Mouse (Mus musculus): Measurements from ENCODE around the gene Alkbh4. TPM values are rescaled to one million over a fixed set of nuclear protein-coding genes. Genes with fewer than 3 reads are reported as not detected.

Alkbh4 gene
- polyA plus RNA-seq, 1 experiment, result 6.7 TPM

DNA sequence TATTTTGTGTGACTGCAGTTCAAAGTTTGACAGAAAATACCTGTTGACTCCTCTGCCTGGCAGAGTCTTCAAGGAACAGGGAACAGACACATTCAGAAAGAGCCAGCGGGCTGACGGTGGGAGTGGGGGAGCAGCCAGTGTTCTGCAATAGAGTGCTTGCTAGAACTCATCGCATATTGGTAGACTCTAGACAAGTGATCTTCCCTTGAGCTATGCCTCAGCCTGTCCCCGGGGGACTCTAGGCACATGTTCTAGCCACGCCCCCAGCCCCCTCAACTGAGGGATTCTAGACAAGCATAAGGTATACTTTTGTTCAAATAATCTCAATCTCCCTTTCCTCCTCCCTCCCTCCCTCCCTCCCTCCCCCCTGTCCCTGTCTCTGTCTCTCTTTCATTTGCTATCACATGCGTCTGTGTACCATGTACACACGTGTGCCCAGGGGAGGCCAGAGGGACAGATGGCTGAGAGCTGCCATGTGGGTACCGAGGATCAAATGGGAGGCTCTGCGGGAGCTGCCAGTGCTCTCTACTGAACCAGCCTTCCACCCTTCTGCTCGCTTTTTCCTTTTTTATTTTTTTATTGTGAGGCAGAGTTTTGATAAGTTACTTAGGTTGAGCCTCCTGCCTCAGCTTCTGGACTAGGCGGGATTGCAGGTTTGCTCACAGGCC lies 28.0 kb downstream of the Alkbh4 start:
- no peaks in the 10 kb centered on the region for H3K27me3 ChIP-seq (ENCODE audit: control insufficient read depth, insufficient read depth, insufficient read length)
- peaks cover 4% of the 10 kb centered on the region for H3K79me2 ChIP-seq (ENCODE audit: control insufficient read depth, insufficient read depth)
- peaks cover 10% of the 10 kb centered on the region for H3K36me3 ChIP-seq (ENCODE audit: control insufficient read depth, insufficient read depth)
- no peak overlapping the region for H3K4me2 ChIP-seq (ENCODE audit: low read depth)
- no peak overlapping the region for H3K4me3 ChIP-seq
- TF ChIP-seq MYOG (IDR thresholded peaks at IDR 0.05; ENCODE audit: control insufficient read depth in 1 of 3, insufficient read depth in 1 of 3, insufficient read length in 2 of 3, low read depth in 2 of 3) (no peak), CEBPB (IDR thresholded peaks at IDR 0.05; ENCODE audit: insufficient read depth, poor library complexity, severe bottlenecking) (no peak), POLR2A (IDR thresholded peaks at IDR 0.05; ENCODE audit: insufficient read length, low read depth) (no peak), TCF3 (IDR thresholded peaks at IDR 0.05; ENCODE audit: insufficient read length, low read depth) (no peak), MAX (IDR thresholded peaks at IDR 0.05; ENCODE audit: low read depth) (no peak), USF1 (IDR thresholded peaks at IDR 0.05; ENCODE audit: low read depth) (no peak), TCF12 (IDR thresholded peaks at IDR 0.05; ENCODE audit: insufficient read depth, poor library complexity, severe bottlenecking) (no peak), SRF (IDR thresholded peaks at IDR 0.05; ENCODE audit: control insufficient read depth, insufficient read length, low read depth) (no peak), MYOD1 (IDR thresholded peaks at IDR 0.05; ENCODE audit: control insufficient read depth in 1 of 3, insufficient read length in 2 of 3, low read depth in 2 of 3) (no peak), POLR2AphosphoS2 (IDR thresholded peaks at IDR 0.05; ENCODE audit: insufficient read length, low read depth) (no peak), REST (IDR thresholded peaks at IDR 0.05; ENCODE audit: insufficient read depth, insufficient read length) (no peak), E2F4 (IDR thresholded peaks at IDR 0.05; ENCODE audit: insufficient read depth) (no peak)
- no peak overlapping the region for H3ac ChIP-seq (ENCODE audit: control insufficient read depth, insufficient read length)

DNA sequence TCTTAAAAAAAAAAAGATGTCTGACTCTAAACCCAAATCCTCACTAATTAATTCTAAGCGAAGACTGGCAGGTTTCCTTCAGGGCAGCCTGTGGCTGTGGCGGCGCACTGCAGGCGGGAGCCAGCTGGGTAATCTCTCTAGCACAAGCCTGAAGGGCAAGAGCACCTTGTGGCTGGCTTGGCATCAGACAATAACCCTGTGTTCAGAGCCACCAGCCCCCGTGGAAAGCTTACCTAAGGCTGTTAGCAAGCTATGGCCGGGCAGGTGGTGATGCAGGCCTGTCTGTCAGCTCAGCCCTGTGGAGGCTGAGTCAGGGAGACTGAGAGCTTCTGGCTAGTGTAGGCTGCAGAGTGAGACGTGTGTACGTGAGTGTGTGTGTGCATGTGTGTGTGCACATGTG lies 29.3 kb downstream of the Alkbh4 start:
- no peak for TF ChIP-seq MYOG (IDR thresholded peaks at IDR 0.05; ENCODE audit: control insufficient read depth in 1 of 3, insufficient read depth in 1 of 3, insufficient read length in 2 of 3, low read depth in 2 of 3)
- no peak for TF ChIP-seq POLR2AphosphoS2 (IDR thresholded peaks at IDR 0.05; ENCODE audit: insufficient read length, low read depth)
- TF ChIP-seq MYOD1 (IDR thresholded peaks at IDR 0.05; ENCODE audit: control insufficient read depth in 1 of 3, insufficient read length in 2 of 3, low read depth in 2 of 3), result no peak
- TF ChIP-seq TCF3 (IDR thresholded peaks at IDR 0.05; ENCODE audit: insufficient read length, low read depth), result no peak
- no peak for TF ChIP-seq MAX (IDR thresholded peaks at IDR 0.05; ENCODE audit: low read depth)
- TF ChIP-seq SRF (IDR thresholded peaks at IDR 0.05; ENCODE audit: control insufficient read depth, insufficient read length, low read depth), result no peak
- TF ChIP-seq CEBPB (IDR thresholded peaks at IDR 0.05; ENCODE audit: insufficient read depth, poor library complexity, severe bottlenecking), result no peak
- no peak for TF ChIP-seq TCF12 (IDR thresholded peaks at IDR 0.05; ENCODE audit: insufficient read depth, poor library complexity, severe bottlenecking)
- no peak for TF ChIP-seq REST (IDR thresholded peaks at IDR 0.05; ENCODE audit: insufficient read depth, insufficient read length)
- Histone ChIP-seq H3K36me3 (ENCODE audit: control insufficient read depth, insufficient read depth) (peaks cover 10% of the 10 kb centered on the region), H3K27me3 (ENCODE audit: control insufficient read depth, insufficient read depth, insufficient read length) (no peaks in the 10 kb centered on the region), H3ac (ENCODE audit: control insufficient read depth, insufficient read length) (no peak overlapping the region), H3K4me2 (ENCODE audit: low read depth) (no peak overlapping the region), H3K4me3 (no peak overlapping the region), H3K79me2 (ENCODE audit: control insufficient read depth, insufficient read depth) (peaks cover 10% of the 10 kb centered on the region)

DNA sequence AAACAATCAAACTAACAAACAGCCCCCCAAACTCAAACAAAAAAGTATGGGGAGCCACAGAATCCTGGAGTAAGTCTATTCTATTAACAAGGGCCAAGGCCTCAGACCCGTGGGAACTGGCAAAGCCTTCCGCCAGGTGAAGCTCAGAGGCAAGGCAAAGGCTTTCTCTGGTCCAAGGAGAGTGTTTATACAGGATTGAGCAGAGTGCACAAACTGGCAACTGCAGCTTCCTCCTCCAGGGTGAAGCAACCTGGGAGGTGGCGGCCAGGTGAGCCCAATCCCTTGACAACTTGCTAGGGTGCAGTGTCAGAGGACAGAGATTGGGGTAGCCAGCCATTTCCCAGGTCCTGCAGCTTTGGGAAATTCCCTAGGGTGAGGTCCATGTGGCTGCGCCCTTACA lies 31.4 kb downstream of the Alkbh4 start:
- TF ChIP-seq SRF (IDR thresholded peaks at IDR 0.05; ENCODE audit: control insufficient read depth, insufficient read length, low read depth) (no peak), CEBPB (IDR thresholded peaks at IDR 0.05; ENCODE audit: insufficient read depth, poor library complexity, severe bottlenecking) (no peak), POLR2A (IDR thresholded peaks at IDR 0.05; ENCODE audit: insufficient read length, low read depth) (no peak), USF1 (IDR thresholded peaks at IDR 0.05; ENCODE audit: low read depth) (no peak), POLR2AphosphoS2 (IDR thresholded peaks at IDR 0.05; ENCODE audit: insufficient read length, low read depth) (no peak), TCF3 (IDR thresholded peaks at IDR 0.05; ENCODE audit: insufficient read length, low read depth) (no peak), TCF12 (IDR thresholded peaks at IDR 0.05; ENCODE audit: insufficient read depth, poor library complexity, severe bottlenecking) (no peak), MYOG (IDR thresholded peaks at IDR 0.05; ENCODE audit: control insufficient read depth in 1 of 3, insufficient read depth in 1 of 3, insufficient read length in 2 of 3, low read depth in 2 of 3) (no peak), E2F4 (IDR thresholded peaks at IDR 0.05; ENCODE audit: insufficient read depth) (no peak), MYOD1 (IDR thresholded peaks at IDR 0.05; ENCODE audit: control insufficient read depth in 1 of 3, insufficient read length in 2 of 3, low read depth in 2 of 3) (no peak), MAX (IDR thresholded peaks at IDR 0.05; ENCODE audit: low read depth) (no peak), REST (IDR thresholded peaks at IDR 0.05; ENCODE audit: insufficient read depth, insufficient read length) (no peak)
- Histone ChIP-seq H3K79me2 (ENCODE audit: control insufficient read depth, insufficient read depth) (peaks cover 10% of the 10 kb centered on the region), H3K4me3 (no peak overlapping the region), H3ac (ENCODE audit: control insufficient read depth, insufficient read length) (no peak overlapping the region), H3K36me3 (ENCODE audit: control insufficient read depth, insufficient read depth) (peaks cover 5% of the 10 kb centered on the region), H3K27me3 (ENCODE audit: control insufficient read depth, insufficient read depth, insufficient read length) (no peaks in the 10 kb centered on the region), H3K4me2 (ENCODE audit: low read depth) (no peak overlapping the region)

DNA sequence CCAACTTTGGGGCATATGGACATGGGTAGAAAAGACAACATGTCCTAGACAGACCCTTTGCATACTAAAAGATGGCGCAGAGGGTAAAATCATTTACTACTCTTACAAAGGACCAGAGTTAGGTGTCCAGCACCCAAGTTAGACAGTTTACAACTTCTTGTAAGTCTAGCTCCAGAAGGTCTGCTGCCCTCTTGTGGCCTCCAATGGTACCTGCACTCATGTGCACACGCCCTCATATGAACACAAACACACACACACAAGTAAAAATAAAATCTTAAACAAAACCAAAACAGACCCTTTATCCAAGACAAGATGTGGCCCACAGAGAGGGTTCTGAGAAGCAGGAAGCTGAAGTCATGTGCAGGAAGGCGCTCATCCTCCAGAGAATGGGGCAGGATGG lies 32.1 kb downstream of the Alkbh4 start:
- Histone ChIP-seq H3ac (ENCODE audit: control insufficient read depth, insufficient read length) (no peak overlapping the region), H3K4me2 (ENCODE audit: low read depth) (no peak overlapping the region), H3K36me3 (ENCODE audit: control insufficient read depth, insufficient read depth) (peaks cover 5% of the 10 kb centered on the region), H3K27me3 (ENCODE audit: control insufficient read depth, insufficient read depth, insufficient read length) (no peaks in the 10 kb centered on the region), H3K4me3 (no peak overlapping the region), H3K79me2 (ENCODE audit: control insufficient read depth, insufficient read depth) (peaks cover 10% of the 10 kb centered on the region)
- TF ChIP-seq USF1 (IDR thresholded peaks at IDR 0.05; ENCODE audit: low read depth), result no peak
- TF ChIP-seq MYOG (IDR thresholded peaks at IDR 0.05; ENCODE audit: control insufficient read depth in 1 of 3, insufficient read depth in 1 of 3, insufficient read length in 2 of 3, low read depth in 2 of 3), result no peak
- TF ChIP-seq TCF3 (IDR thresholded peaks at IDR 0.05; ENCODE audit: insufficient read length, low read depth), result no peak
- no peak for TF ChIP-seq SRF (IDR thresholded peaks at IDR 0.05; ENCODE audit: control insufficient read depth, insufficient read length, low read depth)
- no peak for TF ChIP-seq MYOD1 (IDR thresholded peaks at IDR 0.05; ENCODE audit: control insufficient read depth in 1 of 3, insufficient read length in 2 of 3, low read depth in 2 of 3)
- TF ChIP-seq POLR2A (IDR thresholded peaks at IDR 0.05; ENCODE audit: insufficient read length, low read depth), result no peak
- no peak for TF ChIP-seq POLR2AphosphoS2 (IDR thresholded peaks at IDR 0.05; ENCODE audit: insufficient read length, low read depth)
- TF ChIP-seq CEBPB (IDR thresholded peaks at IDR 0.05; ENCODE audit: insufficient read depth, poor library complexity, severe bottlenecking), result no peak
- no peak for TF ChIP-seq MAX (IDR thresholded peaks at IDR 0.05; ENCODE audit: low read depth)

Measured in myocyte (in vitro differentiated cells).